Comparison of ENCODE assay signal across 9 mouse cellular contexts in the genomic region with DNA sequence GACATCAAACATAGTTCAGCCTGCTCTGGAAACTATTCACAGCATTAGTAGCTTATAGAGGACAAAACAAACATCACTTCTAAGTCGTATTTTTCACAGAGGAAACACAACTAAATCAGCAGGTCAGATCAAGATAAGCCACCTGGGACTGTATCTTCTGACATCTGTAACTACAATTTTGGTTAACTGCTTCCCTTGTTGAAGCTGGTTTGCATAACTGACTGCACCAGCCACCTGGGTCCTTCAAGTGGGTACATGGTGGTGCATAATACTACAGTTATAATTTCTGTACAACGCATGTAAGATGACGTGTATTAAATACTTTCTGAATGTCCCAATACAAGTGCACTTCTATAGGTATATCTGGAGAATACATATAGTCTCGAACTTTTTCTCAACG. TPM values are rescaled to one million over a fixed set of nuclear protein-coding genes. Genes with fewer than 3 reads are reported as not detected.
DNase-seq lines count a peak whose midpoint lies in the region; ATAC-seq lines count a peak whose summit lies in the region.
"Had no signal": no experiment of that assay in that cellular context is flagged by ENCODE, and none has a peak within 500 bp of the region (broad histone marks: within the 10 kb centered on the region; RNA-seq: fewer than 3 reads in every experiment).

No protein-coding gene starts in this region.

- peak overlapping the region; percentile 73 for H3K9ac ChIP-seq in hindbrain, embryonic 12.5 days
- H3K9ac ChIP-seq in midbrain, embryonic 13.5 days (replicated peaks), result peak overlapping the region; percentile 77

- no peaks in the 10 kb centered on the region for H3K9me3 ChIP-seq in heart, embryonic 10.5 days
- H3K9me3 ChIP-seq in hindbrain, embryonic 12.5 days (replicated peaks), result no peaks in the 10 kb centered on the region
- H3K9me3 ChIP-seq in midbrain, embryonic 13.5 days, result no peaks in the 10 kb centered on the region

- no peaks in the 10 kb centered on the region for H3K27me3 ChIP-seq in heart, embryonic 10.5 days (ENCODE audit: insufficient read depth, poor library complexity, severe bottlenecking)
- no peaks in the 10 kb centered on the region for H3K27me3 ChIP-seq in hindbrain, embryonic 12.5 days
- no peaks in the 10 kb centered on the region for H3K27me3 ChIP-seq in midbrain, embryonic 13.5 days

- peak overlapping the region; percentile 79 for H3K4me3 ChIP-seq in heart, embryonic 10.5 days
- H3K4me3 ChIP-seq in hindbrain, embryonic 12.5 days, result peak overlapping the region; percentile 74
- H3K4me3 ChIP-seq in midbrain, embryonic 13.5 days (replicated peaks), result peak overlapping the region; percentile 66

- H3K4me2 ChIP-seq in hindbrain, embryonic 12.5 days (replicated peaks), result peak overlapping the region; percentile 67
- H3K4me2 ChIP-seq in midbrain, embryonic 13.5 days (replicated peaks), result peak overlapping the region; percentile 63

- no peak overlapping the region for H3K27ac ChIP-seq in heart, embryonic 10.5 days
- no peak overlapping the region for H3K27ac ChIP-seq in hindbrain, embryonic 12.5 days
- H3K27ac ChIP-seq in midbrain, embryonic 13.5 days, result no peak overlapping the region

- H3K4me1 ChIP-seq in heart, embryonic 10.5 days, result peaks cover 23% of the 10 kb centered on the region
- peaks cover 33% of the 10 kb centered on the region for H3K4me1 ChIP-seq in hindbrain, embryonic 12.5 days
- peaks cover 38% of the 10 kb centered on the region for H3K4me1 ChIP-seq in midbrain, embryonic 13.5 days (replicated peaks)

- DNase-seq in heart, embryonic 10.5 days (ENCODE audit: low spot score), result no peak
- no peak for DNase-seq in heart, postnatal 10 days
- DNase-seq in CD4-positive helper T cell, adult 2 months (ENCODE audit: low read depth, low spot score), result peak; percentile 31
- no peak for DNase-seq in cerebellum, adult 11-12 months
- DNase-seq in gastrocnemius, postnatal 36 days, result no peak
- DNase-seq: retina, postnatal 1 day had no signal

- intact Hi-C loops in heart, postnatal 10 days (cut with DNase I), result loop anchor here (5.0 kb wide), 2 partner anchors 257 to 327 kb away; no protein-coding TSS in a partner anchor
- intact Hi-C loops in gastrocnemius, postnatal 36 days (cut with DNase I), result loop anchor here (5.0 kb wide), 1 partner anchor 327 kb away; no protein-coding TSS in a partner anchor

- ATAC-seq in hindbrain, embryonic 12.5 days (ENCODE audit: low FRiP score), result no peak
- no peak for ATAC-seq in midbrain, embryonic 13.5 days
- no peak for ATAC-seq in erythroid progenitor cell, adult 5-6 weeks (replicated peaks; ENCODE audit: low FRiP score, poor library complexity, severe bottlenecking)

- H3K36me3 ChIP-seq in heart, embryonic 10.5 days, result peaks cover 26% of the 10 kb centered on the region
- peaks cover 28% of the 10 kb centered on the region for H3K36me3 ChIP-seq in hindbrain, embryonic 12.5 days
- H3K36me3 ChIP-seq in midbrain, embryonic 13.5 days, result peaks cover 29% of the 10 kb centered on the region

- WGBS in heart, embryonic 10.5 days, result 41% methylated on average over 5 of the region's 5 CpGs
- 59% methylated on average over 5 of the region's 5 CpGs for WGBS in hindbrain, embryonic 12.5 days
- 55% methylated on average over 5 of the region's 5 CpGs for WGBS in midbrain, embryonic 13.5 days

RNA-seq across cellular contexts. Expression of gene Lig4, which starts 2.2 kb away (rescaled TPM):
- polyA plus RNA-seq in heart, embryonic 10.5 days (2016; fragmentation: Nextera tagmentation; extraction: Ambion mirVana), result 5.5 and 5.8 TPM in 2 replicates
- 1 to 10 TPM; 5.9 to 6.5 TPM for total RNA-seq in heart, postnatal 10 days (2021)
- polyA plus RNA-seq in hindbrain, embryonic 12.5 days (2016; fragmentation: Nextera tagmentation; extraction: Ambion mirVana), result 9.7 and 11.3 TPM in 2 replicates
- polyA plus RNA-seq in midbrain, embryonic 13.5 days (2015; fragmentation: Nextera tagmentation; extraction: Ambion mirVana), result 11.4 and 13.6 TPM in 2 replicates
- 1.1 and 3.4 TPM in 2 replicates for total RNA-seq in erythroid progenitor cell, adult 5-6 weeks (2015; ENCODE audit: low replicate concordance)
- total RNA-seq in erythroid progenitor cell, adult 5-6 weeks (2017; ENCODE audit: low replicate concordance), result 2.2 and 2.3 TPM in 2 replicates
- total RNA-seq in gastrocnemius, postnatal 36 days (2021), result 1 to 10 TPM; 2.8 to 3.4 TPM

RNA-seq across cellular contexts. Expression of gene Abhd13, which starts 2.2 kb away (rescaled TPM):
- polyA plus RNA-seq in heart, embryonic 10.5 days (2016; fragmentation: Nextera tagmentation; extraction: Ambion mirVana), result 14.2 TPM in 2 replicates
- total RNA-seq in heart, postnatal 10 days (2021), result 10 to 100 TPM; 19.7 to 20.0 TPM
- polyA plus RNA-seq in hindbrain, embryonic 12.5 days (2016; fragmentation: Nextera tagmentation; extraction: Ambion mirVana), result 19.2 and 21.3 TPM in 2 replicates
- 13.8 and 14.4 TPM in 2 replicates for polyA plus RNA-seq in midbrain, embryonic 13.5 days (2015; fragmentation: Nextera tagmentation; extraction: Ambion mirVana)
- total RNA-seq in erythroid progenitor cell, adult 5-6 weeks (2015; ENCODE audit: low replicate concordance), result 3.4 and 4.7 TPM in 2 replicates
- total RNA-seq in erythroid progenitor cell, adult 5-6 weeks (2017; ENCODE audit: low replicate concordance), result 6.4 and 9.0 TPM in 2 replicates
- 1 to 10 TPM; 6.8 to 8.1 TPM for total RNA-seq in gastrocnemius, postnatal 36 days (2021)

RNA-seq across cellular contexts. Expression of gene Tnfsf13b, which starts 31.0 kb away (rescaled TPM):
- polyA plus RNA-seq in heart, embryonic 10.5 days (2016; fragmentation: Nextera tagmentation; extraction: Ambion mirVana), result 0.10 TPM in 1 of 2 replicates, not detected in the other
- total RNA-seq in heart, postnatal 10 days (2021), result 1 to 10 TPM; 3.9 to 6.4 TPM
- polyA plus RNA-seq in hindbrain, embryonic 12.5 days (2016; fragmentation: Nextera tagmentation; extraction: Ambion mirVana), result 0.08 and 0.09 TPM in 2 replicates
- polyA plus RNA-seq in midbrain, embryonic 13.5 days (2015; fragmentation: Nextera tagmentation; extraction: Ambion mirVana), result 0.32 and 0.34 TPM in 2 replicates
- total RNA-seq in erythroid progenitor cell, adult 5-6 weeks (2015; ENCODE audit: low replicate concordance), result 2.1 and 3.2 TPM in 2 replicates
- 1.5 and 3.3 TPM in 2 replicates for total RNA-seq in erythroid progenitor cell, adult 5-6 weeks (2017; ENCODE audit: low replicate concordance)
- 1 to 10 TPM in 1 of 2 experiments, under 1 TPM in 1; 0.56 to 1.2 TPM for total RNA-seq in gastrocnemius, postnatal 36 days (2021)
